ENCODE assay signal across 19 mouse cellular contexts in genomic region chr3:30723179-30723578, GRCm38 (mm10). TPM values are rescaled to one million over a fixed set of nuclear protein-coding genes. Genes with fewer than 3 reads are reported as not detected.
A peak's percentile ranks its signal among the peaks of the same experiment; 100 is the strongest.
DNase-seq lines count a peak whose midpoint lies in the region; ATAC-seq lines count a peak whose summit lies in the region.
"Had no signal": no experiment of that assay in that cellular context is flagged by ENCODE, and none has a peak within 500 bp of the region (broad histone marks: within the 10 kb centered on the region; RNA-seq: fewer than 3 reads in every experiment).

No protein-coding gene starts in this region.

- no peak overlapping the region for H3K9ac ChIP-seq in intestine, embryonic 16.5 days (ENCODE audit: low read depth, low read length)
- no peak overlapping the region for H3K9ac ChIP-seq in intestine, embryonic 15.5 days
- no peak overlapping the region for H3K9ac ChIP-seq in lung, embryonic 16.5 days (ENCODE audit: low read length)
- H3K9ac ChIP-seq: embryonic facial prominence, embryonic 12.5 days; forebrain, embryonic 12.5 days had no signal

- no peak for DNase-seq in lung, postnatal 36 days
- DNase-seq in gastrocnemius, postnatal 25 days: peak; percentile 42
- DNase-seq in skeletal muscle tissue, adult 2 months (ENCODE audit: low read depth, low spot score): peak; percentile 62
- DNase-seq in B cell, adult 2 months: no peak
- DNase-seq: cerebellum, adult 8-10 months; right cerebral cortex, postnatal 25 days; thymus, postnatal 25 days had no signal

- no peak overlapping the region for H3K4me2 ChIP-seq in intestine, embryonic 16.5 days (ENCODE audit: low read depth, low read length)
- H3K4me2 ChIP-seq in intestine, embryonic 15.5 days (replicated peaks): no peak overlapping the region
- H3K4me2 ChIP-seq in lung, embryonic 16.5 days (ENCODE audit: low read depth, low read length): no peak overlapping the region
- H3K4me2 ChIP-seq: embryonic facial prominence, embryonic 12.5 days; forebrain, embryonic 12.5 days had no signal

- no peak overlapping the region for H3K27ac ChIP-seq in intestine, embryonic 16.5 days (ENCODE audit: low read length)
- no peak overlapping the region for H3K27ac ChIP-seq in intestine, embryonic 15.5 days
- H3K27ac ChIP-seq in lung, embryonic 16.5 days (ENCODE audit: low read length): no peak overlapping the region
- H3K27ac ChIP-seq: embryonic facial prominence, embryonic 12.5 days; forebrain, embryonic 12.5 days; macrophage had no signal

- H3K27me3 ChIP-seq in intestine, embryonic 16.5 days (replicated peaks; ENCODE audit: control insufficient read depth, insufficient read depth, low read length): no peaks in the 10 kb centered on the region
- H3K27me3 ChIP-seq in intestine, embryonic 15.5 days (replicated peaks): no peaks in the 10 kb centered on the region
- no peaks in the 10 kb centered on the region for H3K27me3 ChIP-seq in lung, embryonic 16.5 days (ENCODE audit: control insufficient read depth, insufficient read depth, low read depth, low read length)
- H3K27me3 ChIP-seq: embryonic facial prominence, embryonic 12.5 days; forebrain, embryonic 12.5 days; Patski had no signal

- H3K36me3 ChIP-seq in intestine, embryonic 16.5 days (ENCODE audit: control insufficient read depth, insufficient read depth, low read length): no peaks in the 10 kb centered on the region
- H3K36me3 ChIP-seq in intestine, embryonic 15.5 days: no peaks in the 10 kb centered on the region
- no peaks in the 10 kb centered on the region for H3K36me3 ChIP-seq in lung, embryonic 16.5 days (ENCODE audit: control insufficient read depth, insufficient read depth, low read length)
- H3K36me3 ChIP-seq: embryonic facial prominence, embryonic 12.5 days; forebrain, embryonic 12.5 days had no signal

- no peak overlapping the region for H3K4me3 ChIP-seq in intestine, embryonic 16.5 days (ENCODE audit: low read length)
- no peak overlapping the region for H3K4me3 ChIP-seq in intestine, embryonic 15.5 days (replicated peaks)
- H3K4me3 ChIP-seq in lung, embryonic 16.5 days (ENCODE audit: low read length): no peak overlapping the region
- H3K4me3 ChIP-seq: embryonic facial prominence, embryonic 12.5 days; forebrain, embryonic 12.5 days had no signal

- no peaks in the 10 kb centered on the region for H3K4me1 ChIP-seq in intestine, embryonic 16.5 days (ENCODE audit: control insufficient read depth, insufficient read depth, low read length)
- H3K4me1 ChIP-seq in intestine, embryonic 15.5 days (replicated peaks): no peaks in the 10 kb centered on the region
- no peaks in the 10 kb centered on the region for H3K4me1 ChIP-seq in lung, embryonic 16.5 days (replicated peaks; ENCODE audit: control insufficient read depth, insufficient read depth, low read length)
- H3K4me1 ChIP-seq: embryonic facial prominence, embryonic 12.5 days; forebrain, embryonic 12.5 days had no signal

- 0 out of 2 replicates have a peak, but pooled peaks have one; percentile 31 for ATAC-seq in intestine, embryonic 16.5 days
- no peak for ATAC-seq in intestine, embryonic 15.5 days
- peak; percentile 90 for ATAC-seq in lung, embryonic 16.5 days (ENCODE audit: low read depth)
- ATAC-seq: Patski had no signal

- 40% methylated on average over 5 of the region's 5 CpGs for WGBS in intestine, embryonic 16.5 days
- 38% methylated on average over 5 of the region's 5 CpGs for WGBS in intestine, embryonic 15.5 days
- WGBS in lung, embryonic 16.5 days: 23% methylated on average over 5 of the region's 5 CpGs

- H3K9me3 ChIP-seq in intestine, embryonic 16.5 days (ENCODE audit: control insufficient read depth, low read length): no peaks in the 10 kb centered on the region
- no peaks in the 10 kb centered on the region for H3K9me3 ChIP-seq in intestine, embryonic 15.5 days
- H3K9me3 ChIP-seq in lung, embryonic 16.5 days (ENCODE audit: control insufficient read depth, low read length): no peaks in the 10 kb centered on the region
- H3K9me3 ChIP-seq: embryonic facial prominence, embryonic 12.5 days; forebrain, embryonic 12.5 days had no signal

RNA-seq across cellular contexts. Expression of gene Samd7, which starts 22.9 kb away (rescaled TPM):
- polyA plus RNA-seq in intestine, embryonic 16.5 days (2015; fragmentation: Nextera tagmentation; extraction: Ambion mirVana): not detected in 2 replicates
- polyA plus RNA-seq in intestine, embryonic 15.5 days (2015; fragmentation: Nextera tagmentation; extraction: Ambion mirVana): not detected in 2 replicates
- polyA plus RNA-seq in lung, embryonic 16.5 days (2015; fragmentation: Nextera tagmentation; extraction: Ambion mirVana): not detected in 2 replicates
- not detected for total RNA-seq in gastrocnemius, postnatal 25 days (2021)
- total RNA-seq: gastrocnemius, adult 8-10 months; layer of hippocampus, adult 8-10 months had no signal
- polyA plus RNA-seq: embryonic facial prominence, embryonic 12.5 days; forebrain, embryonic 12.5 days; heart, embryonic 16.5 days; macrophage; Patski; stomach, embryonic 14.5 days had no signal

RNA-seq across cellular contexts. Expression of gene Lrrc31, which starts 23.5 kb away (rescaled TPM):
- 2.4 and 2.8 TPM in 2 replicates for polyA plus RNA-seq in intestine, embryonic 16.5 days (2015; fragmentation: Nextera tagmentation; extraction: Ambion mirVana)
- polyA plus RNA-seq in intestine, embryonic 15.5 days (2015; fragmentation: Nextera tagmentation; extraction: Ambion mirVana): 1.3 and 1.9 TPM in 2 replicates
- polyA plus RNA-seq in lung, embryonic 16.5 days (2015; fragmentation: Nextera tagmentation; extraction: Ambion mirVana): 0.49 and 0.55 TPM in 2 replicates
- not detected for total RNA-seq in gastrocnemius, postnatal 25 days (2021)
- total RNA-seq: gastrocnemius, adult 8-10 months; left cerebral cortex, postnatal 14 days had no signal
- polyA plus RNA-seq: embryonic facial prominence, embryonic 12.5 days; forebrain, embryonic 12.5 days; macrophage; Patski had no signal

Comparison
In these comparisons a context has a peak if more than half of its experiments do, and no peak if none do; other contexts are left out.
1. DNase-seq: peak in gastrocnemius, postnatal 25 days (single experiment) and skeletal muscle tissue, adult 2 months (single experiment); none in lung, postnatal 36 days (single experiment) and B cell, adult 2 months (0 of 2).